Mouse (Mus musculus) neural tube, embryonic 12.5 days (tissue): ENCODE data around the gene Wdr81. TPM values are rescaled to one million over a fixed set of nuclear protein-coding genes. Genes with fewer than 3 reads are reported as not detected.
A peak's percentile ranks its signal among the peaks of the same experiment; 100 is the strongest.

Source experiments
- ATAC-seq: fragments of 200-750 bp; cut with Nextera tagmentation; 2 replicates; pipeline ENCODE4 v1.8.0; 2017; ENCODE audit warnings: low read depth, mild to moderate bottlenecking, moderate TSS enrichment, moderate library complexity; ENCODE audit not compliant: low FRiP score
- H3K27ac ChIP-seq: fragments of 300-500 bp; sonication (generic); 2 replicates; pipeline ENCODE4 v1.5.1; 2016
- H3K27me3 ChIP-seq: fragments of 300-500 bp; sonication (generic); replicated peaks from 2 replicates; pipeline ENCODE4 v1.6.1; 2016; ENCODE audit warnings: mild to moderate bottlenecking
- H3K36me3 ChIP-seq: fragments of 300-500 bp; sonication (generic); 2 replicates; pipeline ENCODE4 v1.6.1; 2016; ENCODE audit warnings: mild to moderate bottlenecking
- H3K4me1 ChIP-seq: fragments of 300-500 bp; sonication (generic); 2 replicates; pipeline ENCODE4 v1.6.1; 2016
- H3K4me2 ChIP-seq: fragments of 300-500 bp; sonication (generic); replicated peaks from 2 replicates; pipeline ENCODE4 v1.6.1; 2016; ENCODE audit warnings: mild to moderate bottlenecking
- H3K4me3 ChIP-seq: fragments of 300-500 bp; sonication (generic); 2 replicates; pipeline ENCODE4 v1.5.1; 2016
- H3K9ac ChIP-seq: fragments of 300-500 bp; sonication (generic); 2 replicates; pipeline ENCODE4 v1.6.1; 2016; ENCODE audit warnings: mild to moderate bottlenecking
- H3K9me3 ChIP-seq: fragments of 300-500 bp; sonication (generic); 2 replicates; pipeline ENCODE4 v1.6.1; 2016; ENCODE audit warnings: mild to moderate bottlenecking
- WGBS: fragments of 180-500 bp; shearing (Covaris S2); methylation state at CpG from one replicate; pipeline ENCODE4 v1.1.7; 2016; 5-methylcytosine and 5-hydroxymethylcytosine counted together
- polyA plus RNA-seq: library from polyadenylated mRNA; unstranded; fragments of >200 nt; fragmentation: Nextera tagmentation; extraction: Ambion mirVana; gene quantifications from 2 replicates; pipeline ENCODE4 v1.2.1, GENCODE M21; 2016

The Wdr81 gene
- polyA plus RNA-seq, 1 experiment from 2014 or later = 9.0 TPM

DNA sequence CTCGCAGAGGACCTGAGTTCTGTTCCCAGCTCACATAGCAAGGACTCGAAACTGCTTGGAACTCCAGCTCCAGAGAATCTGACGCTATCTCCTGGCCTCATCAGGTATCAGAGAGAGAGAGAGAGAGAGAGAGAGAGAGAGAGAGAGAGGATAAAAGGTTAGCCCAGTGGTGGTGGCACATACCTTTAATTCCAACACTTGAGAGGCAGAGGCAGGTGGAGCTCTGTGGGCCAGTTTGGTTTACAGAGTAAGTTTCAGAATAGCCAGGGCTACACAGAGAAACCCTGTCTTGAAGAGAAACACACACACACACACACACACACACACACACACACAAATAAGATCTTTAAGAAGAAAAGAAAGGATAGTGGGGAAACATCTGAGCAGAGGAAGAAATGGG lies 31.4 kb downstream of the Wdr81 start:
- peaks cover 11% of the 10 kb centered on the region for H3K4me1 ChIP-seq
- no peaks in the 10 kb centered on the region for H3K9me3 ChIP-seq
- 87% methylated on average over 3 of the region's 3 CpGs for WGBS
- H3K4me2 ChIP-seq = no peak overlapping the region
- ATAC-seq = no peak
- H3K36me3 ChIP-seq = no peaks in the 10 kb centered on the region
- H3K9ac ChIP-seq = no peak overlapping the region
- H3K27ac ChIP-seq = no peak overlapping the region
- no peak overlapping the region for H3K4me3 ChIP-seq
- no peaks in the 10 kb centered on the region for H3K27me3 ChIP-seq

DNA sequence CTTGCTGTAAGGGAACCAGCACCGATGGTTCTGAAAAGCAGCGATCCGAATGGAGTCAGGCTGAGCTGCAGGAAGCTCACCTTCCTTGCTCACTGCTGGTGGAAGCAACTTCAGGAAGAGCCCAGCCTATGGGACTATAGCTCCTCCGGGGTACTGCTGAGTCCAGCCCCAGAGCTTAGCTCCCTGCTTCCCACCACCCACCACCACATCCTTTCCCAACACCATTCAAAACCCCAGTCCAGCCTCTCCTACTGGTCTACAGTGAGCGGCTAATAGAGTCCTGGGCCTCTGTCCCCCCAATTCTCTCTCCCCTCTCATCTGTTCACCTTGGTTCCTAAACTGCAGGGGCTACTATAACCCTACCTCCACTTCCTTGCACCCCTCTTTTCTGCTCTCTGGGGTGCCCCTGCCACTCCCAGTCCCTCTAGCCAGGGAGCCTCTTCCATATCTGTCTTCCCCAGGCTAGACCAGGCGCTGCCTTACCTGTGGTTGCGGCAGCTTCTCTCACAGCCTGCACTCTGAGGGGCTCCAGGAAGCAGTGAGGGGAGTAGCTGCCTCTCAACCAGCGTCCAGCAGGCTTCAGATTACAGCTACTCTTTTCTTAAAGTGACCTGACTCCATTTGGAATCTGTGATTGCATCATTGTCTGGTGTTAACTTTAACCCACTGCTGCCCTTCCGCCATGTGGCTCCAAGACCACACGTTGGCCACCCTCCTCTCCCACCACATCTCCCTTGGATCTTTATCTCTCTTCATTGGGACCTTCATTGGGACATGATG lies 32.3 kb downstream of the Wdr81 start, which contains the start of gene Serpinf1:
Serpinf1 (minus strand) TSS at position 689 of the 780 bp plus-strand sequence.
- Histone ChIP-seq H3K36me3 (no peaks in the 10 kb centered on the region), H3K4me3 (peak within 1 kb of the TSS; percentile 24), H3K9ac (peak within 1 kb of the TSS; percentile 42; the same call in 1 of the 2 replicates), H3K27ac (no peak within 1 kb of the TSS), H3K4me2 (peak within 1 kb of the TSS; percentile 48), H3K27me3 (no peaks in the 10 kb centered on the region), H3K9me3 (no peaks in the 10 kb centered on the region), H3K4me1 (peaks cover 11% of the 10 kb centered on the region)
- no peak for ATAC-seq
- 49% methylated on average over 10 of the region's 10 CpGs for WGBS

GRCm38 (mm10) chr11:75421375-75422012 lies 33.0 kb downstream of the Wdr81 start:
- H3K36me3 ChIP-seq = no peaks in the 10 kb centered on the region
- H3K4me3 ChIP-seq = peak overlapping the region; percentile 24
- peaks cover 11% of the 10 kb centered on the region for H3K4me1 ChIP-seq
- ATAC-seq = no peak
- WGBS = 50% methylated on average over 6 of the region's 6 CpGs
- peak overlapping the region; percentile 42; the same call in 1 of the 2 replicates for H3K9ac ChIP-seq
- no peaks in the 10 kb centered on the region for H3K27me3 ChIP-seq
- H3K9me3 ChIP-seq = no peaks in the 10 kb centered on the region
- peak overlapping the region; percentile 48 for H3K4me2 ChIP-seq
- H3K27ac ChIP-seq = no peak overlapping the region

DNA sequence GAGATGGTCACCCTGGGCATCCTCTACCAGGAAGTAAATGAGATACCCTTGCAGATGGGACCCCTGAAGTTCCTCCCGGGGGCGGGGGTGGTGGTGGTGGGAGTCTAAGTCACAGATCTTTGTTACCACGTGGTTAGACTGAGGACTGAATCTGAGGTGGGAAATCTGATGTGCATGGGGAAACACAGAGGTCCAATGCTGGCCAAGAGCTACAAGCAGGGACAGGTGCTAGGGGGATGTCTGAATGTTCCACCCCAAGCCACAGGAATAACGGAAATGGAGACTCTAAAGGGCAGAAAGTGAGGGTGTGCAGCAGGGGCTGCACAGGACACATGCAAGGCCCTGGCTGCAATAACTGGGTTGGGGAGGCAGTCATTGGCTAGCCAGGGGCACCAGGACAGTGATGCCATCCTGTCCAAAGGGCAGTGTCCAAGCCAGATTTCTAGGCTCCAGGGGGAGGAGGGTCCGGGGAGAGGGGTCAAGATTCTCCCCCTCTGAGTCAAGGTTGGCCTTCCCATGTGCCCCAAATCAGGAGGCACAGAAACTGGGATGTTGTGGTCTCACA lies 33.6 kb downstream of the Wdr81 start:
- Histone ChIP-seq H3K27ac (no peak overlapping the region), H3K36me3 (no peaks in the 10 kb centered on the region), H3K4me3 (no peak overlapping the region), H3K4me1 (peaks cover 11% of the 10 kb centered on the region), H3K27me3 (no peaks in the 10 kb centered on the region), H3K9ac (no peak overlapping the region), H3K4me2 (peak overlapping the region; percentile 48), H3K9me3 (no peaks in the 10 kb centered on the region)
- ATAC-seq = no peak
- 61% methylated on average over 5 of the region's 5 CpGs for WGBS

DNA sequence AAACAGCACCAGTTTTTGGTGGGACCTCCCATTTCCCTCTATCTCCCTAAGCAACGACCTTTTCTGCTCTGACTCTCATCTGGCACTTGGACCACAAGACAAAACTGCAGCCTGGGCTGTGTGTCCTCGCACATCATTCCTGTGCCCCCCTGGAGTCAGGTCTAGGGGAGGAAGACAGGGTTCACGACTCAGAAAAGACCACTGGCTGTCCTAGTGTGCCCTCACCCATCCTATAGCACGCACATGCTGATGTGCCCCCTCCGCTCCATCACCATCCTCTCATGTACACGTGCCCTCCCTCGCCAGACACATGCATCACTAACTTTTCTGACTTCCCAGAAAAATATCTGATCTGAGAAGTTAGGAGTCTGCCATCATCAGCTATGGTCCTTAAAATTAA lies 34.5 kb downstream of the Wdr81 start:
- H3K4me3 ChIP-seq = no peak overlapping the region
- no peak overlapping the region for H3K9ac ChIP-seq
- no peak for ATAC-seq
- H3K4me2 ChIP-seq = no peak overlapping the region
- peaks cover 13% of the 10 kb centered on the region for H3K4me1 ChIP-seq
- H3K27me3 ChIP-seq = no peaks in the 10 kb centered on the region
- no peak overlapping the region for H3K27ac ChIP-seq
- H3K36me3 ChIP-seq = no peaks in the 10 kb centered on the region
- 84% methylated on average over 7 of the region's 7 CpGs for WGBS
- H3K9me3 ChIP-seq = no peaks in the 10 kb centered on the region

GRCm38 (mm10) chr11:75415994-75416393 lies 38.5 kb downstream of the Wdr81 start:
- H3K9ac ChIP-seq = no peak overlapping the region
- H3K4me2 ChIP-seq = no peak overlapping the region
- peaks cover 5% of the 10 kb centered on the region; the same call in 1 of the 2 replicates for H3K4me1 ChIP-seq
- WGBS = 90% methylated on average over 13 of the region's 13 CpGs
- no peak for ATAC-seq
- no peaks in the 10 kb centered on the region for H3K36me3 ChIP-seq
- no peak overlapping the region for H3K4me3 ChIP-seq
- no peak overlapping the region for H3K27ac ChIP-seq
- no peaks in the 10 kb centered on the region for H3K27me3 ChIP-seq
- no peaks in the 10 kb centered on the region for H3K9me3 ChIP-seq

DNA sequence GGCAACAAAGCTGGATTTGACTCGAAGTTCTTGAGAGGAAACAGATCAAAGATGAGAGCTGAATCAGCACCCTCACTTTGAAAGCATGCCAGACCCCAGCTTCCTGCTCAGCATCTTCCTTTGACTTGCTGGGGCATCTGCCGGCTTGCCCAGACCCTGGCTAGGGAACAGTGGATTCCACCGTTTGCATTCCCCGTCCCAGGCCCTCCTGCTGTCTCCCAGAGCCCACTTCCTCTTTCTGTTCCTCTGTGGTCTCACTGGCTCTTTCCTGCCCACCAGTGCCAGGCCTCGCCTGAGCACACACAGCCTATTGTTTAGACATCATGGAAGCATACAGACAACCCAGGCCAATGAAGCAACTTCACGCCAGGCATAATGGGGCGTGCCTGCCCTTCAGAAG lies 39.4 kb downstream of the Wdr81 start:
- H3K9me3 ChIP-seq = no peaks in the 10 kb centered on the region
- H3K27ac ChIP-seq = no peak overlapping the region
- H3K4me2 ChIP-seq = no peak overlapping the region
- no peaks in the 10 kb centered on the region for H3K36me3 ChIP-seq
- no peak for ATAC-seq
- no peak overlapping the region for H3K4me3 ChIP-seq
- WGBS = 47% methylated on average over 7 of the region's 7 CpGs
- H3K9ac ChIP-seq = no peak overlapping the region
- H3K4me1 ChIP-seq = peaks cover 5% of the 10 kb centered on the region; the same call in 1 of the 2 replicates
- H3K27me3 ChIP-seq = no peaks in the 10 kb centered on the region

DNA sequence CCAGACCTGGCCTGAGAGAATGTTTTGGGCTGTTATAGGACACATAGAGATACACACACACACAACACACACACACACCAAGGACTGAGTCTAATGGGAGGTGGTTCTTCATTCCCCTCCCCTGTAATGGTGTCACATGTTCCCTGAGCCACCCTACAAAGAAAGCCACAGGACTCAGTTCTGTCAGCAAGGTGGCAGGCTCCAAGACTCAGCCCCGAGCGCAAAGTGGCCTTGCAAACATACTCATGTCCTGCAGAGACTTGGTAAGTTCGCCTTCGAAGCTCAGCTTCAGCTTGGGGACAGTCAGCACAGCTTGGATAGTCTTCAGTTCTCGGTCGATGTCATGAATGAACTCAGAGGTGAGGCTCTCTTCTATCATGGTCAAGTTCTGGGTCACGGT lies 43.9 kb downstream of the Wdr81 start:
- Histone ChIP-seq H3K4me3 (no peak overlapping the region), H3K4me1 (peaks cover 5% of the 10 kb centered on the region; the same call in 1 of the 2 replicates), H3K27ac (no peak overlapping the region), H3K9ac (no peak overlapping the region), H3K4me2 (no peak overlapping the region), H3K27me3 (no peaks in the 10 kb centered on the region), H3K9me3 (no peaks in the 10 kb centered on the region), H3K36me3 (no peaks in the 10 kb centered on the region)
- ATAC-seq = no peak
- WGBS = 92% methylated on average over 7 of the region's 7 CpGs

GRCm38 (mm10) chr11:75409679-75410575 lies 44.6 kb downstream of the Wdr81 start:
- 79% methylated on average over 17 of the region's 17 CpGs for WGBS
- ATAC-seq = no peak
- Histone ChIP-seq H3K36me3 (no peaks in the 10 kb centered on the region), H3K4me2 (no peak overlapping the region), H3K27me3 (no peaks in the 10 kb centered on the region), H3K27ac (no peak overlapping the region), H3K4me3 (no peak overlapping the region), H3K9ac (no peak overlapping the region), H3K4me1 (0 out of 2 replicates have a peak, but pooled peaks cover 2% of the 10 kb centered on the region), H3K9me3 (no peaks in the 10 kb centered on the region)

DNA sequence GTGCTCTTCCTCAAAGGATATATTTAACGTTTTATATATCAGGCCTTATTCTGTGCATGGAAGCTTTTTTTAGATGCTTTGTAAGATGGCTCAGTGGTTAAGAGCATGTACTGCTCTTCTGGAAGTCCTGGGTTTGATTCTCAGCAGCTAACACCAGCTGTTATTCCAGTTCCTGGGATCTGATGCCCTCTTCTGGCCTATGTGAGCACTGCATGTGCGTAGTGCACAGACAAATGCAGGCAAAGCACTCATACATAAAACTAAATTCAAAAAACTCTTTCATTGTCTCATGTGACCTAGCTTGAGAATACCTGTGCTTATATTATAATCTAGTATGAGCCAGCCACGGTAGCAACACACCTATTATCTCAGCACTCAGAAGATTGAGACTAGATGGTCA lies 47.7 kb downstream of the Wdr81 start:
- no peak overlapping the region for H3K4me3 ChIP-seq
- WGBS = 43% methylated on average over 3 of the region's 3 CpGs
- H3K9ac ChIP-seq = no peak overlapping the region
- no peak overlapping the region for H3K27ac ChIP-seq
- no peaks in the 10 kb centered on the region for H3K36me3 ChIP-seq
- H3K4me2 ChIP-seq = no peak overlapping the region
- ATAC-seq = no peak
- no peaks in the 10 kb centered on the region for H3K4me1 ChIP-seq
- H3K27me3 ChIP-seq = no peaks in the 10 kb centered on the region
- no peaks in the 10 kb centered on the region for H3K9me3 ChIP-seq

GRCm38 (mm10) chr11:75406104-75406503 lies 48.4 kb downstream of the Wdr81 start:
- Histone ChIP-seq H3K4me2 (no peak overlapping the region), H3K9ac (no peak overlapping the region), H3K4me3 (no peak overlapping the region), H3K36me3 (no peaks in the 10 kb centered on the region), H3K9me3 (no peaks in the 10 kb centered on the region), H3K27me3 (no peaks in the 10 kb centered on the region), H3K27ac (no peak overlapping the region), H3K4me1 (no peaks in the 10 kb centered on the region)
- ATAC-seq = no peak
- 65% methylated on average over 4 of the region's 4 CpGs for WGBS

DNA sequence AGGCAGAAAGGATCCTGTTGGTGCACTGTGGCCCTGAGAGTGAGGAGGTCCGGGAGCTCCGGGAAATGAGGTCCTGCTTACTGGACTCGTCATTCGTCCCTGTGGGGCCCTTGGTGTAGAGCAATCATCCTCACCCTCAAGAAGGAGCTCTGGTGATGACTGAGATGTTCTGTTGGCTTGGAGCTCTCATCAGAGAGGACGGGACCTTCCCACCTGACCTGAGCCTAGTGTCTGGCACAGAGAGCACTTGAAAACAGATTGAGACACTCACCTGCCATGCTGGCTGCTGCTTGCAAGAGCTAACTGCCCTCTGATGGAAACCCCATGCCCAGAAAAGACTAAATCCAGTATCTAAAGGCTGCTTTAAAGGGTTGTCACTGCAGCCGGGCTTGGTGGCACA lies 49.7 kb downstream of the Wdr81 start:
- no peaks in the 10 kb centered on the region for H3K27me3 ChIP-seq
- H3K4me2 ChIP-seq = no peak overlapping the region
- no peak overlapping the region for H3K9ac ChIP-seq
- WGBS = 92% methylated on average over 6 of the region's 6 CpGs
- H3K36me3 ChIP-seq = no peaks in the 10 kb centered on the region
- no peaks in the 10 kb centered on the region for H3K9me3 ChIP-seq
- H3K4me1 ChIP-seq = no peaks in the 10 kb centered on the region
- no peak overlapping the region for H3K27ac ChIP-seq
- H3K4me3 ChIP-seq = no peak overlapping the region
- ATAC-seq = no peak
